Mouse (Mus musculus): ENCODE results near the gene Btbd35f20. TPM values are rescaled to one million over a fixed set of nuclear protein-coding genes. Genes with fewer than 3 reads are reported as not detected.
"Not testable (repeated sequence)": the region's sequence is repeated elsewhere in the genome, so short reads cannot be mapped to it uniquely, and the experiment has no call there.

Gene Btbd35f20
- not detected in 2 replicates for total RNA-seq (2017)

DNA sequence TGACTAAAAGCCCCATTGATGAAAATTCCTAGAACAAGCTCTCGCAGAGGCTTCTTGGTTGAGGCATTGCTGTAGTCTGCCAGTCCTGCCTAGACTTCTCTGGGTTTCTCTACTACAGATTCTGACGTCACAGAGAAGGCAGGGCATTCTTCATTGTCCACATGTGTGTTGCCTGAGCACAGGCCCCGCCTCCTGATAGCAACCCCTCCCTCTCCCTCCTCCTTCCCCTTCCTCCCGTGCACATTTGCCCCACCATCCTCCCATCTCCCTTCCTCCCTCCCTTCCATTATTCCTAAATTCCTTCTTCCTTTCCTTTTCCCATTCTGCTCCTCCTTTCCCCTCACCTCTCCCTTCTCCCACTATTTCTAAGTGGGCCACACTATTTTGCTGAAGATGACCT, at the start of gene Btbd35f20:
Gene Btbd35f20, minus strand, starts transcription at position 101 of the 400 bp plus-strand sequence.
- not testable (repeated sequence) for ATAC-seq (replicated peaks in 1 of 2; ENCODE audit: insufficient read depth in 1 of 2, low FRiP score in 2 of 2, low TSS enrichment in 1 of 2, low read depth in 1 of 2, poor library complexity in 2 of 2, severe bottlenecking in 2 of 2)

Other genes starting within 250 kb of the Btbd35f20 start
- not detected in 2 replicates for gene Btbd35f28, start 94.7 kb downstream of the Btbd35f20 start, total RNA-seq (2017)
- gene Btbd35f17, start 79.4 kb upstream of the Btbd35f20 start, total RNA-seq (2017) = not detected in 2 replicates

Measured in hematopoietic stem cell, adult 5-6 weeks (primary cell).